Mouse (Mus musculus) forebrain, embryonic 16.5 days (tissue): Measurements from ENCODE around the gene Tmem265. TPM values are rescaled to one million over a fixed set of nuclear protein-coding genes. Genes with fewer than 3 reads are reported as not detected.
A peak's percentile ranks its signal among the peaks of the same experiment; 100 is the strongest.

Source experiments
- ATAC-seq: fragments of 200-750 bp; cut with Nextera tagmentation; 2 replicates; pipeline ENCODE4 v1.8.0; 2017; ENCODE audit warnings: mild to moderate bottlenecking, moderate library complexity
- H3K27ac ChIP-seq: fragments of 300-500 bp; sonication (generic); 2 replicates; pipeline ENCODE4 v1.5.1; 2014; ENCODE audit warnings: low read length, control low read depth
- H3K27me3 ChIP-seq: fragments of 300-500 bp; sonication (generic); replicated peaks from 2 replicates; pipeline ENCODE4 v1.6.1; 2014; ENCODE audit warnings: low read length; ENCODE audit not compliant: control insufficient read depth, insufficient read depth
- H3K36me3 ChIP-seq: fragments of 300-500 bp; sonication (generic); 2 replicates; pipeline ENCODE4 v1.6.1; 2014; ENCODE audit not compliant: control insufficient read depth, insufficient read depth
- H3K4me1 ChIP-seq: fragments of 300-500 bp; sonication (generic); replicated peaks from 2 replicates; pipeline ENCODE4 v1.6.1; 2014; ENCODE audit warnings: low read length; ENCODE audit not compliant: control insufficient read depth, insufficient read depth
- H3K4me2 ChIP-seq: fragments of 300-500 bp; sonication (generic); 2 replicates; pipeline ENCODE4 v1.6.1; 2014; ENCODE audit warnings: mild to moderate bottlenecking, low read length, control low read depth
- H3K4me3 ChIP-seq: fragments of 300-500 bp; sonication (generic); replicated peaks from 2 replicates; pipeline ENCODE4 v1.5.1; 2014; ENCODE audit warnings: mild to moderate bottlenecking, low read length, control low read depth
- H3K9ac ChIP-seq: fragments of 300-500 bp; sonication (generic); replicated peaks from 2 replicates; pipeline ENCODE4 v1.6.1; 2014; ENCODE audit warnings: low read depth, low read length, control low read depth
- H3K9me3 ChIP-seq: fragments of 300-500 bp; sonication (generic); 2 replicates; pipeline ENCODE4 v1.6.1; 2016; ENCODE audit warnings: low read length; ENCODE audit not compliant: control insufficient read depth
- WGBS: fragments of 180-500 bp; shearing (Covaris S2); extraction: QIAGEN DNeasy Blood & Tissue Kit; methylation state at CpG from one replicate; pipeline ENCODE4 v1.1.7; 2014; 5-methylcytosine and 5-hydroxymethylcytosine counted together
- polyA plus RNA-seq: library from polyadenylated mRNA; unstranded; fragments of >200 nt; fragmentation: Nextera tagmentation; extraction: Ambion mirVana; gene quantifications from 2 replicates; pipeline ENCODE4 v1.2.1, GENCODE M21; 2015

The Tmem265 gene
- polyA plus RNA-seq = 4.0 and 6.2 TPM in 2 replicates

DNA sequence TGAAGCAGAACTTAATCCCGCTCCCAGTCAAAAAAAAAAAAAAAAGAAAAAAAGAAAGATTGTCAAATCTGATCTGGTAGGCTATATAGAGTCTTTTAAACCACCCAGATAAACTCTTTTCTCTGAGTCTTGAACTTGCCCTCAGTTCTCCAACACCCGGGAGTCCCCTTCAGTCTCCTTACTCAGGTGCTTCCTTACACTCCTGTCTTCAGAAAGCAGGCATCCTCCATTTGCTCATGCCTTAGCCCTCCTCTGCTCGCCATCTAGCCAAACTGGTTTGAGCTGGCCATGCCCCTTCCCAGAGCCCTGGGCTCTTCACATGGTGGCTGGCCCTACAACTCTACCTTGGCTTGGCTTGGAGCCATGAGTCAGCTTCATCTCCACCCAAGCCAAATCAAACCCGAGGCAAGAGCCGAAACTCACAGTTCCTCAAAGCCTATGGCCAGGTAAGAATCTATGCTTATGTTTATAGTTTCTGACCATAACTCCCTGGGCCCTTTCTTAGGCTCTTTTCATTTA lies at the start of gene Tmem265:
TSS of gene Tmem265 (plus strand) at position 51 of the 519 bp plus-strand sequence.
- no peak within 1 kb of the TSS for H3K4me2 ChIP-seq
- ATAC-seq = no peak
- H3K9ac ChIP-seq = no peak within 1 kb of the TSS
- no peaks in the 10 kb centered on the region for H3K4me1 ChIP-seq
- no peak within 1 kb of the TSS for H3K27ac ChIP-seq
- WGBS = 93% methylated on average over 5 of the region's 5 CpGs
- H3K4me3 ChIP-seq = no peak within 1 kb of the TSS
- peaks cover 37% of the 10 kb centered on the region for H3K36me3 ChIP-seq
- no peaks in the 10 kb centered on the region for H3K9me3 ChIP-seq
- no peaks in the 10 kb centered on the region for H3K27me3 ChIP-seq

DNA sequence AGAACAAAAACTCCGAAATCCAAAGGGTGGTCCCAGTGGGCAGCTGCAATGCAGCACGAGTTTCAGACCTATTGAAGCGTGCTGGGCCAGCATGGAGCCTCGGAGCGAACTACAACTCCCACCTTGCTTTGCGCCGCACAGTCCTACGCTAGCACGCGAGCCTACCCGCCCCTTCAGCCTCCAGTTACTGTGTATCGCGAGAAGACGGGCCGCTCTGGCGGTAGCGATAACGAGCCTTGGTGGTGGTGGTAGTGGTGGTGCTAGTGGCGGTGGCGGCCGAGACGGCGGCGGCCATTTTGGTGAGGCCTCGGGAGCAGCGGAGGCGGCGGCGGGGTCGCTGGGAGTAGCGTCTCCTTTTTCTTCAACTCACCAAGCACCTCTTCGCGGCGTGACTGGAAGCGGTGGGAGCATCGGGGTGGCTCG lies 49.4 kb upstream of the Tmem265 start, which contains the start of gene Srcap:
TSS of gene Srcap (plus strand) at position 176 of the 423 bp plus-strand sequence.
- Histone ChIP-seq H3K4me1 (peaks cover 18% of the 10 kb centered on the region), H3K36me3 (peaks cover 7% of the 10 kb centered on the region), H3K9ac (peak within 1 kb of the TSS; percentile 80), H3K4me2 (peak within 1 kb of the TSS; percentile 64), H3K27me3 (no peaks in the 10 kb centered on the region), H3K27ac (peak within 1 kb of the TSS; percentile 98), H3K9me3 (no peaks in the 10 kb centered on the region), H3K4me3 (peak within 1 kb of the TSS; percentile 78)
- ATAC-seq = peak; percentile 99
- WGBS = under 1% methylated on average over 36 of the region's 37 CpGs

DNA sequence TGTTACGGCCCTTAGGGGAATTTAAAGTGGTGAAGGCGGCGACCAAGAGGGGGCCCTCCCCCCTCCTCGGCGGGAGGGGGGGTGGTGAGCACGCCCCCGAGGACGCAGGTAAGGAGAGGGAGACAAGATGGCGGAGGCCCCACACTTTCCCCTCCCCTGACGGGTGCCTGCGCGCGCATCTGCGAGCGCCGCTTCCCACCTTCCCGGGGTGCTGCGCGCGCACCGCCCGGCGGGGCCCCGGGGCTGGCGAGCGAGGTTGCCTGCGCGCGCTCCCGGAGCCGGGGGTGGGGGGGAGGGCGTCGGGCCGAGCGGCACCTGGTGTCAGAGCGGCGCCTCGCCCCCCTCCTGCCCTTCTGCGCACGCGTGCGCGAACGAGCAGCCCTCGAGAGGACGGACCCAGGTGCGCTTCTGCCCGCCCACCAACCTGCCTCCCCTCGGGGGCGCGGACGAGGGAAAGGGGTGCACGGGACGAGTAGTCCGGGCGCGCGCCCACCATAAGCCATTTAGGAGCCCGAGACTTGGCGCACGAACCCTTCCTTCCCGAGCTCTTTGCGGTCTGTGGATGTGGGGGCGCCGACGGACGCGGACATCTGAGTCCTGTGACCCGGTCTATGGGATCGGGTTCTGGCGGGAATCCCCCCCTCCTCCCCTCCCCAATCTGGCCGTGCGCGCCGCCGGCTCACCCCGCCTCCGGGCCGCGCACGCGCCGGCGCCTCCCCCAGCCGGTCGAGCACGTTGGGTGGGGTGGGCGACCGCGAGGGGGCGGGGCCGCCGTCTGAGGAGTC lies 48.8 kb upstream of the Tmem265 start:
- peak overlapping the region; percentile 80 for H3K9ac ChIP-seq
- peak overlapping the region; percentile 78 for H3K4me3 ChIP-seq
- peaks cover 18% of the 10 kb centered on the region for H3K4me1 ChIP-seq
- peak overlapping the region; percentile 98 for H3K27ac ChIP-seq
- H3K27me3 ChIP-seq = no peaks in the 10 kb centered on the region
- peak; percentile 80 for ATAC-seq
- peaks cover 7% of the 10 kb centered on the region for H3K36me3 ChIP-seq
- H3K4me2 ChIP-seq = peak overlapping the region; percentile 64
- no peaks in the 10 kb centered on the region for H3K9me3 ChIP-seq
- WGBS = under 1% methylated on average over 50 of the region's 93 CpGs

DNA sequence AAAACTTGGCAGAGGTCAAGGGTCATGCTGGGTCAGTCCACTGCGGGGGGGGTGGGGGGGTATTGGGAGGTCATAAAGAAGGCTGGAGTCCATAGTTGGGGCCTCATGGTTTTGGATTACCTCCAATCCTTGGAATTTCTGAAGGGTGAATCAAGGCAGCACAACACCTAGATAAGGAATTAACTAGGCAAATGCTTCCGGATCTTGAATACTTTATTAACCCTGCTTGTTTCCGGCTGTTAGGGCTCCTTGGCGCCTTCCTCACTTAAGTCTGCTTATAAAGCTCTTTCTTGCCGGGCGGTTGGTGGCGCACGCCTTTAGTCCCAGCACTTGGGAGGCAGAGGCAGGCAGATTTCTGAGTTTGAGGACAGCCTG lies 48.2 kb upstream of the Tmem265 start:
- H3K4me2 ChIP-seq = peak overlapping the region; percentile 64
- no peak for ATAC-seq
- H3K27me3 ChIP-seq = no peaks in the 10 kb centered on the region
- peak overlapping the region; percentile 78 for H3K4me3 ChIP-seq
- H3K4me1 ChIP-seq = peaks cover 18% of the 10 kb centered on the region
- H3K27ac ChIP-seq = peak overlapping the region; percentile 98
- H3K36me3 ChIP-seq = peaks cover 7% of the 10 kb centered on the region
- 44% methylated on average over 8 of the region's 8 CpGs for WGBS
- H3K9ac ChIP-seq = peak overlapping the region; percentile 80
- H3K9me3 ChIP-seq = no peaks in the 10 kb centered on the region

DNA sequence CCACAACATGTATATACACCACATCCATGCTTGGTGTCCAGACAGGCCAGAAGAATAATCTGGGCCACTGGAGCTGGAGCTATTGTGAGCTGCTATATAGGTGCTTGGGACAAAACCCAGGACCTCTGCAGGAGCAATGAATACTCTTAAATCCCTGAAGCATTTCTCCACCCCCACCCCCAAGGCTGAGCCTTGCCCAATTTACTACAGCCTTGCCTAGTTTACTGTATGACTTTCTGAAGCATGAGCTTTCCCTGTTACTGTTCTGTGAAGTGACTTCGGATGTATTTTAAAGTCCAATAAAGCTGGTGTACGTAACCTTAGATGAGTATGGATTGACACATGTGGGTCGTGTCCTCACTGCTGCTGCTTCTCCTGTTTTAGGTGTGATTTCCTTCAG lies 47.4 kb upstream of the Tmem265 start:
- Histone ChIP-seq H3K4me3 (peak overlapping the region; percentile 78), H3K9ac (no peak overlapping the region)
- WGBS = 86% methylated on average over 3 of the region's 3 CpGs

DNA sequence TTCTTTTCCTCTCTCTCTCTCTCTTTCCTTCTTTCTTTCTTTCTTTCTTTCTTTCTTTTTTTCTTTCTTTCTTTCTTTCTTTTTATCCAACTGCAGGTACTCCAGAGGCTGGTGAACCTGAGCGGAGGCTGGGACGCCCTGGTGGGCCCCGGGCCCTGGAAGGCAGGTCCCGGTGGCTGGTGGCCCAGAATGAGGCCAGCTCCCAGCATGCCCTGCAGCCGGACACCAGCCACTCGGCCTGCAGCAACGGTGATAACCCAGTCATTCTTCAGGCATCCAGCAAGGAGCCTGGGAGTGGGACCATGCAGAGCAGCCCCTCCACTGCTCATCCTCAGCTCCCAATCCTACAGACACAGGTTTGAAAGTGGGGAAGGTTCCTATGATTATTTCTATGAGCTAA lies 45.3 kb upstream of the Tmem265 start:
- WGBS = 92% methylated on average over 7 of the region's 7 CpGs
- H3K4me1 ChIP-seq = peaks cover 18% of the 10 kb centered on the region
- H3K36me3 ChIP-seq = peaks cover 20% of the 10 kb centered on the region
- H3K9ac ChIP-seq = no peak overlapping the region
- no peak overlapping the region for H3K27ac ChIP-seq
- no peaks in the 10 kb centered on the region for H3K9me3 ChIP-seq
- H3K4me3 ChIP-seq = no peak overlapping the region
- H3K27me3 ChIP-seq = no peaks in the 10 kb centered on the region
- H3K4me2 ChIP-seq = no peak overlapping the region
- ATAC-seq = no peak

More for the DNA sequence above, 47.4 kb upstream of the Tmem265 start:
- Histone ChIP-seq H3K4me1 (peaks cover 18% of the 10 kb centered on the region), H3K9me3 (no peaks in the 10 kb centered on the region), H3K27me3 (no peaks in the 10 kb centered on the region), H3K4me2 (peak overlapping the region; percentile 64), H3K36me3 (peaks cover 10% of the 10 kb centered on the region), H3K27ac (no peak overlapping the region)
- ATAC-seq = no peak

DNA sequence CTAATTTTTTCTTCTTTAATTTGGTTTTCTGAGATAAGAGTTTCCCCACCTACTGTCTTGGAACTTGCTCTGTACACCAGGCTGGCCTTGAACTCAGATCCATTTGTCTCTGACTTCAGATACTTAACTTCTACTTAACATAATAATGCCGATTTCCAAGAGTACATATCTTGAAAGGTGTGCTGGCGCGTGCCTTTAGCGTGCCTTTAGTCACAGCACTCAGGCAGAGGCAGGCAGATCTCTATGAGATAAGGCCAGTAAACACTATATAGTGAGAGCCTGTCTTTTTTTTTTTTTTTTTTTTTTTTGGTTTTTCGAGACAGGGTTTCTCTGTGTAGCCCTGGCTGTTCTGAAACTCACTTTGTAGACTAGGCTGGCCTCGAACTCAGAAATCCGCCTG lies 44.8 kb upstream of the Tmem265 start:
- Histone ChIP-seq H3K36me3 (peaks cover 25% of the 10 kb centered on the region), H3K9ac (no peak overlapping the region), H3K4me2 (no peak overlapping the region), H3K27ac (no peak overlapping the region), H3K9me3 (no peaks in the 10 kb centered on the region), H3K4me3 (no peak overlapping the region), H3K27me3 (no peaks in the 10 kb centered on the region), H3K4me1 (peaks cover 14% of the 10 kb centered on the region)
- WGBS = 99% methylated on average over 6 of the region's 7 CpGs
- no peak for ATAC-seq

DNA sequence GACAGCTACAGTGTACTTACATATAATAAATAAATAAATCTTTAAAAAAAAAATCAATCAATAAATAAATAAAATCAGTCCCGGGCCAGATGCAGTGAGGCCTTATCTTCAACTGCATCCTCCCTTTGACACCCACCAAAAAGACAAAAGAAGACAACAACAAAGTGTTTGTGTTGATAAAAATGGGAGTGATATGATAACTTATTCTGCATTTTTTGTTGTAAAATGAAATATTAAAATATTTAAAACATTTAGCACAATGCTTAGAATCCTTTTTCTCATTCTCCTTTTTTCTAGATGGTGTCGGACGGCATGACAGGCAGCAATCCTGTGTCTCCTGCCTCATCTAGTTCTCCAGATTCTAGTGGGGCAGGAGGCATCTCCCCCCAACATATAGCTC lies 41.9 kb upstream of the Tmem265 start, which contains the start of gene Gm42715:
TSS of gene Gm42715 (plus strand) at position 301 of the 400 bp plus-strand sequence.
- H3K9ac ChIP-seq = no peak within 1 kb of the TSS
- H3K4me1 ChIP-seq = no peaks in the 10 kb centered on the region
- ATAC-seq = no peak
- H3K9me3 ChIP-seq = no peaks in the 10 kb centered on the region
- H3K27me3 ChIP-seq = no peaks in the 10 kb centered on the region
- peaks cover 41% of the 10 kb centered on the region for H3K36me3 ChIP-seq
- H3K4me3 ChIP-seq = no peak within 1 kb of the TSS
- H3K27ac ChIP-seq = no peak within 1 kb of the TSS
- 98% methylated on average over 3 of the region's 3 CpGs for WGBS
- no peak within 1 kb of the TSS for H3K4me2 ChIP-seq

DNA sequence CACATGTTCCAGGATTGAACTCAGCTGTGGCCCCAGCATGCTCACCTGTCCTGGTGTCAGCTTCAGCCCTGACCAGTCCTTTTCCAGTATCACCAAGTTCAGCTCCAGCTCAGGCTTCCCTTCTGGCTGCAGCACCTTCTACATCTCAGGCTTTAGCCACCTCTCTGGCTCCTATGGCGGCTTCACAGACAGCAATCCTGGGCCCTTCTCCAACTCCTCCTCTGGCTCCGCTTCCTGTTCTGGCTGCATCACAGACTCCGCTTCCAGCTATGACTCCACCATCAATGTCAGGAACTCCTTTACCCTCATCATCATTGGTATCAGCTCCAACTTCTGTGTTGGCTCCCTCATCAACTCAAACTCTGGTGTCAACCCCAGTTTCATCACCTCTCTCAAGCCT lies 19.5 kb upstream of the Tmem265 start:
- Histone ChIP-seq H3K4me1 (no peaks in the 10 kb centered on the region), H3K9ac (no peak overlapping the region), H3K27me3 (no peaks in the 10 kb centered on the region), H3K9me3 (no peaks in the 10 kb centered on the region), H3K27ac (no peak overlapping the region), H3K4me2 (no peak overlapping the region), H3K36me3 (peaks cover 71% of the 10 kb centered on the region), H3K4me3 (no peak overlapping the region)
- ATAC-seq = no peak
- WGBS = 83% methylated on average over 3 of the region's 3 CpGs
